Mouse (Mus musculus) thymus, adult 2 months (tissue): ENCODE results near the gene Tcf12. TPM values are rescaled to one million over a fixed set of nuclear protein-coding genes. Genes with fewer than 3 reads are reported as not detected.

ENCODE experiments used
- DNase-seq: peaks from one replicate; pipeline ENCODE4 v3.0.0; 2021
- H3K27ac ChIP-seq: fragments of 200-500 bp; 2 replicates; pipeline ENCODE4 v1.5.1; 2012; ENCODE audit warnings: low read length, control low read depth; ENCODE audit not compliant: control insufficient read depth, insufficient read depth
- H3K27me3 ChIP-seq: fragments of 200-500 bp; 2 replicates; pipeline ENCODE4 v1.6.1; 2012; ENCODE audit warnings: mild to moderate bottlenecking, low read length, moderate library complexity, mixed read lengths; ENCODE audit not compliant: control insufficient read depth, insufficient read depth
- H3K36me3 ChIP-seq: fragments of 200-500 bp; 2 replicates; pipeline ENCODE4 v1.6.1; 2012; ENCODE audit warnings: mild to moderate bottlenecking, low read length, moderate library complexity; ENCODE audit not compliant: control insufficient read depth, insufficient read depth
- H3K4me1 ChIP-seq: fragments of 200-500 bp; replicated peaks from 2 replicates; pipeline ENCODE4 v1.6.1; 2012; ENCODE audit warnings: low read length; ENCODE audit not compliant: control insufficient read depth, insufficient read depth
- H3K4me3 ChIP-seq: fragments of 200-500 bp; 2 replicates; pipeline ENCODE4 v1.5.1; 2012; ENCODE audit warnings: mild to moderate bottlenecking, low read length, control low read depth, moderate library complexity; ENCODE audit not compliant: control insufficient read depth, insufficient read depth
- CTCF ChIP-seq: fragments of 200-500 bp; IDR thresholded peaks from 2 replicates; pipeline ENCODE4 v1.5.1; 2012; ENCODE audit warnings: mild to moderate bottlenecking, control low read depth, low read length, moderate library complexity, borderline replicate concordance; ENCODE audit not compliant: control insufficient read depth, poor library complexity, insufficient read depth; ENCODE audit errors: extremely low read depth
- POLR2A ChIP-seq: fragments of 200-500 bp; IDR thresholded peaks from 2 replicates; pipeline ENCODE4 v1.6.1; 2012; ENCODE audit warnings: mild to moderate bottlenecking, low read length, control low read depth, moderate library complexity; ENCODE audit not compliant: control insufficient read depth, poor library complexity, insufficient read depth; ENCODE audit errors: extremely low read depth
- WGBS: fragments of 180-500 bp; shearing (Covaris S2); methylation state at CpG from one replicate; pipeline ENCODE4 v1.1.7; 2018; 5-methylcytosine and 5-hydroxymethylcytosine counted together
- polyA plus RNA-seq: library from polyadenylated mRNA; depleted of rRNA; stranded (reverse); fragments of >200 nt; gene quantifications from 2 replicates; pipeline ENCODE4 v1.2.3, GENCODE M21; 2012

Gene Tcf12
- polyA plus RNA-seq, 1 experiment, result 416 TPM

- Histone ChIP-seq H3K27ac (no peak overlapping the region), H3K4me1 (peaks cover 3% of the 10 kb centered on the region), H3K4me3 (no peak overlapping the region), H3K27me3 (no peaks in the 10 kb centered on the region), H3K36me3 (no peaks in the 10 kb centered on the region)
- DNase-seq, result no peak
- TF ChIP-seq POLR2A (no peak), CTCF (no peak)
- 94% methylated on average over 3 of the region's 3 CpGs for WGBS
Measured at GRCm38 (mm10) chr9:71978886-71979285, 132.8 kb downstream of the Tcf12 start.

DNA sequence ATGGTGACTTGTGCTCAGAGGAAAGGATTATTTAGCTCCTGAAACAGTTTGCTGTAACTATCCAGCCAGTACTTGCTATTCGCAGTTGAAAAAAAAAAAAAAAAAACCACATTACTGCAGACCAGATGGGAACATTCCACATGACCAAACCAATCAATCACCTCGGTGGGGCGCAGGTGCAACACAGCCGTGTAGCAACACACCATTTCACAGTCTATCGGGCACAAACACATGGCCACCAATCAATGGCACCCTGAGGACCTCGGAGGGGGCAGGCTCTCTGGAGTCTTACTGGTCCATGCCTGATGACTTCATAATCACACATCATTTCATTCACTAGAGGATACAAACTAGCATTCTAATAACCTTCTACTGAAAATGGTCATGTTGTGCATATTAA lies 135.6 kb downstream of the Tcf12 start:
- no peaks in the 10 kb centered on the region for H3K36me3 ChIP-seq
- 21% methylated on average over 6 of the region's 6 CpGs for WGBS
- peaks cover 3% of the 10 kb centered on the region for H3K4me1 ChIP-seq
- H3K4me3 ChIP-seq, result no peak overlapping the region
- no peak overlapping the region for H3K27ac ChIP-seq
- no peak for DNase-seq
- H3K27me3 ChIP-seq, result no peaks in the 10 kb centered on the region
- no peak for TF ChIP-seq CTCF
- no peak for TF ChIP-seq POLR2A

DNA sequence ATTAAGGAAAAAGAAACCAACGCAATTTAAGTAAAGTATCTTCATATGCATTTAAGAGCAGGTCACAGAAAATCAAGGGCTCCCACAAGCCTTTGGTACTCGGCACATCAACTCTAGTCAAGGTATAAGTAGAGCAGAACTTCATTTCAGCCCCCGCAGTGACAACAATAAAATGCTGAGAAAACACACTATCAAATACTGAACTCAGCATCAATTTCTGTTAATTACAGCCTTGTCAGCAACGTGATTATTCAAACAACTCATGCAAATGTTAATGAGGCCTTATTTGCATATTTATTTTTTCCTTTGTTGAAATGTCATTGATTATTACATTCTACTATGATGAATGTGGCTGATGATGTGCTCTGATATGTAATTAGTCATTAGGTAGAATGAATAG lies 136.5 kb downstream of the Tcf12 start:
- no peak overlapping the region for H3K4me3 ChIP-seq
- H3K4me1 ChIP-seq, result peaks cover 3% of the 10 kb centered on the region
- DNase-seq, result no peak
- no peaks in the 10 kb centered on the region for H3K27me3 ChIP-seq
- no peak for TF ChIP-seq POLR2A
- no peak for TF ChIP-seq CTCF
- WGBS, result 88% methylated on average over 4 of the region's 4 CpGs
- H3K36me3 ChIP-seq, result no peaks in the 10 kb centered on the region
- no peak overlapping the region for H3K27ac ChIP-seq

DNA sequence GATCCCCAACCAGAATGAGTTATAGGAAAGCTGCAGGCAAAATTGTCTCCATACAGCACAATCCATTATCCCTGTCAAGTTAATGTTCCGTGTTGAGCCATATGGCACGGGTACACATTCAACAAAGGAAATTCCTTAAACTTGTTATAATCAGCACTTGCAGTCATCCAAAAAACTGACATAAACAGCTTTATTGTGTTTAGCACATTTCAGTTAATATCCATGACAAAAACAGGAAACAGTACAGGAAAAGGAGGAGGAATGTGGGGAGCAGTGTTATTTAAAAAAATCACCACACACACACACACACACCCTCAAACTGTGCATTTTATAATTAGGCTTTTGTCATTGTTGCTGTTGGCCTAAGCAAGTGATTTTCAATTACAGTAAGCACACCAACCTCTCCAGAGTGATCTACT lies 137.1 kb downstream of the Tcf12 start:
- DNase-seq, result no peak

GRCm38 (mm10) chr9:71964039-71964438 lies 147.6 kb downstream of the Tcf12 start:
- H3K4me1 ChIP-seq, result no peaks in the 10 kb centered on the region
- no peak for TF ChIP-seq CTCF
- TF ChIP-seq POLR2A, result no peak
- H3K36me3 ChIP-seq, result no peaks in the 10 kb centered on the region
- DNase-seq, result no peak
- H3K4me3 ChIP-seq, result no peak overlapping the region
- 97% methylated on average over 4 of the region's 4 CpGs for WGBS
- no peaks in the 10 kb centered on the region for H3K27me3 ChIP-seq
- no peak overlapping the region for H3K27ac ChIP-seq

More for the DNA sequence above, 137.1 kb downstream of the Tcf12 start:
- Histone ChIP-seq H3K27me3 (no peaks in the 10 kb centered on the region), H3K36me3 (no peaks in the 10 kb centered on the region), H3K4me3 (no peak overlapping the region), H3K4me1 (peaks cover 3% of the 10 kb centered on the region), H3K27ac (no peak overlapping the region)
- WGBS, result 77% methylated on average over 2 of the region's 2 CpGs
- TF ChIP-seq CTCF (no peak), POLR2A (no peak)

DNA sequence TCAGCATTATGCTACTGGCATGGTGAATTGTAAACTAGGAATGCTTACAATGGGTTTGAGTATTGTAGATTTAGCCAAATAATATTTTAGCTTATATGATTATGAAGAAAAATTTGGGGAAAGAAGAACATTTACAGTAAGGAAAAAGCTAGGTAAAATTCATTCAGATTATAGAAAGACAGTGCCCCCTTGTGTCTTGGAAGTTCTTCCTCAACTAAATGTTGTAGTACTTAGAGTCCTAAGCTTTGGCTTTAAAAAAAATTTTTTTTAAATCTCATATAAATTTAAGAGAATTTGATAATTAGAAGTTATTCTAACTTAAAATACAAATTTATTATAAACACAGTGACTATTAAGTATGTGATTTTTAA lies 151.7 kb downstream of the Tcf12 start:
- H3K27ac ChIP-seq, result no peak overlapping the region
- no peak overlapping the region for H3K4me3 ChIP-seq
- TF ChIP-seq CTCF, result no peak
- TF ChIP-seq POLR2A, result no peak
- no peaks in the 10 kb centered on the region for H3K36me3 ChIP-seq
- no peak for DNase-seq
- H3K4me1 ChIP-seq, result no peaks in the 10 kb centered on the region
- H3K27me3 ChIP-seq, result no peaks in the 10 kb centered on the region
